Comparison of ENCODE assay signal across 18 mouse cellular contexts in the genomic region with DNA sequence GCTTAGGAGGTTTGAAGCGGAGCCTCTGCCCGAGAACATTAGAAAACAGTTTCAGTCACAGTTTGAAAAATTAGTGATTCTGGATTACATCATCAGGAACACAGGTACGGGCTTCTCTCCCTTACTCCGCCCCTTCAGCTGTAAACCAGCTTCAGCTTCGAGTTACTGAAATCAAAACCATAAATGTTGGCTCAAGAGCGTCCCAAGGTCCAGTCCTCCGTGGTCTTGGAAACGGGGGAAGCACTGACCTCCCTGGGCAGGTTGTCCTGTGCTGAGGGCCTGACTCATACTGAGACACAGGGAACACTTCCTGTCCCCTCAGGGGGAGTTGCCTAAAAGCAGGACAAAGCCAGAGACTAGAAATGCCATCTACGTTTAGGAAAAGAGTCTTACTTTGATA.
"Had no signal": no experiment of that assay in that cellular context is flagged by ENCODE, and none has a peak within 500 bp of the region (broad histone marks: within the 10 kb centered on the region; RNA-seq: fewer than 3 reads in every experiment).

No protein-coding gene starts in this region.

- ATAC-seq: liver, postnatal 0 days; midbrain, embryonic 13.5 days; midbrain, embryonic 16.5 days had no signal

- H3K27me3 ChIP-seq: limb, embryonic 12.5 days; limb, embryonic 15.5 days; megakaryocyte, embryonic 14.5 days; midbrain, embryonic 13.5 days; neural tube, embryonic 13.5 days had no signal

- H3K4me1 ChIP-seq: limb, embryonic 12.5 days; limb, embryonic 15.5 days; midbrain, embryonic 10.5 days; midbrain, embryonic 13.5 days; neural tube, embryonic 13.5 days had no signal

- H3K4me2 ChIP-seq: limb, embryonic 12.5 days; limb, embryonic 15.5 days; liver, embryonic 11.5 days; midbrain, embryonic 13.5 days; neural tube, embryonic 13.5 days had no signal

- H3K4me3 ChIP-seq: limb, embryonic 12.5 days; limb, embryonic 15.5 days; megakaryocyte, embryonic 14.5 days; midbrain, embryonic 10.5 days; midbrain, embryonic 13.5 days; myocyte; neural tube, embryonic 13.5 days had no signal

- H3K9ac ChIP-seq: limb, embryonic 12.5 days; limb, embryonic 15.5 days; liver, embryonic 14.5 days; liver, postnatal 0 days; midbrain, embryonic 13.5 days; neural tube, embryonic 13.5 days had no signal

- H3K9me3 ChIP-seq: limb, embryonic 12.5 days; limb, embryonic 15.5 days; megakaryocyte, embryonic 14.5 days; midbrain, embryonic 10.5 days; midbrain, embryonic 13.5 days; neural tube, embryonic 13.5 days had no signal

- DNase-seq: kidney, adult 18-20 months; kidney, adult 9 months; kidney, postnatal 14 days; kidney, postnatal 4 days; left cerebral cortex, postnatal 4 days; liver, postnatal 0 days; thymus, adult 18-20 months; thymus, postnatal 36 days had no signal

- H3K27ac ChIP-seq: limb, embryonic 12.5 days; limb, embryonic 15.5 days; liver, embryonic 14.5 days; midbrain, embryonic 10.5 days; midbrain, embryonic 13.5 days; neural tube, embryonic 13.5 days had no signal

- H3K36me3 ChIP-seq: midbrain, embryonic 13.5 days had no signal
